Mouse (Mus musculus) kidney, adult 2 months (tissue): ENCODE results near the gene Nfatc2ip.

Source experiments
- CTCF ChIP-seq: fragments of 200-500 bp; conservative IDR thresholded peaks from 2 replicates; pipeline ENCODE4 v1.5.1; 2011; ENCODE audit warnings: low read depth, mild to moderate bottlenecking, control low read depth, low read length, moderate library complexity, mixed read lengths; ENCODE audit not compliant: insufficient read depth, insufficient read length
- POLR2A ChIP-seq: fragments of 200-500 bp; IDR thresholded peaks from one replicate; pipeline ENCODE4 v1.6.1; 2011; ENCODE audit warnings: low read depth, low read length, control low read depth

- TF ChIP-seq POLR2A, result no peak
- peak; percentile 78 for TF ChIP-seq CTCF
These were observed 19.0 kb downstream of the Nfatc2ip start, which contains the start of gene Spns1 for GRCm38 (mm10) chr7:126377278-126378158.
